Mouse (Mus musculus) megakaryocyte, embryonic 14.5 days (primary cell): Measurements from ENCODE around the gene Gabrr1.
"Not testable (repeated sequence)": the region's sequence is repeated elsewhere in the genome, so short reads cannot be mapped to it uniquely, and the experiment has no call there.

Experiments
- FLI1 ChIP-seq: IDR thresholded peaks from 2 replicates; pipeline ENCODE4 v1.6.1; 2012; ENCODE audit warnings: low read length, inconsistent platforms, mixed read lengths
- GATA1 ChIP-seq: IDR thresholded peaks from 3 replicates; pipeline ENCODE4 v1.6.1; 2012; ENCODE audit warnings: mixed read lengths, low read length, inconsistent platforms, borderline replicate concordance

DNA sequence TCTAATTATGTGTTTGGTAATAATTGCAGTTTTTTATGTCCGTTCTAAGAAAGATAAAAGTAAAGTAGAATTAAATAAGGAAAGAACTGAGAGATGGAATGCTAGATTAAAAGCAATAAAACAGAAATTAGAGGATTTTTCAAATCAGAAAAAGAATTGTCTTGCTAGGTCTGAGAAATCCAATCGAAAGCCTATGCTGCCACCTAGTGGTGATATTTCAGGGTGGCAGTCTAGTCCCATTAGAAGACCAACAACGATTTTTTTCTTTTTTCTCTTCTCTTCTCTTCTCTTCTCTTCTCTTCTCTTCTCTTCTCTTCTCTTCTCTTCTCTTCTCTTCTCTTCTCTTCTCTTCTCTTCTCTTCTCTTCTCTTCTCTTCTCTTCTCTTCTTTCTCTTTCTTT is 13.2 kb upstream of the Gabrr1 start:
- not testable (repeated sequence) for TF ChIP-seq FLI1, GATA1
